Mouse (Mus musculus) stomach, embryonic 15.5 days (tissue): ENCODE results near the gene Uvrag. TPM values are rescaled to one million over a fixed set of nuclear protein-coding genes. Genes with fewer than 3 reads are reported as not detected.

Source experiments
- ATAC-seq: fragments of 200-750 bp; cut with Nextera tagmentation; 2 replicates; pipeline ENCODE4 v1.8.0; 2017; ENCODE audit warnings: low read depth, moderate number of reproducible peaks, moderate TSS enrichment; ENCODE audit not compliant: insufficient read depth, low FRiP score
- H3K27ac ChIP-seq: fragments of 300-500 bp; sonication (generic); 2 replicates; pipeline ENCODE4 v1.5.1; 2015; ENCODE audit warnings: mild to moderate bottlenecking, inconsistent platforms
- H3K27me3 ChIP-seq: fragments of 300-500 bp; sonication (generic); replicated peaks from 2 replicates; pipeline ENCODE4 v1.6.1; 2015; ENCODE audit warnings: inconsistent platforms
- H3K36me3 ChIP-seq: fragments of 300-500 bp; sonication (generic); 2 replicates; pipeline ENCODE4 v1.6.1; 2015; ENCODE audit warnings: inconsistent platforms
- H3K4me1 ChIP-seq: fragments of 300-500 bp; sonication (generic); 2 replicates; pipeline ENCODE4 v1.6.1; 2015; ENCODE audit warnings: inconsistent platforms
- H3K4me2 ChIP-seq: fragments of 300-500 bp; sonication (generic); 2 replicates; pipeline ENCODE4 v1.6.1; 2015; ENCODE audit warnings: mild to moderate bottlenecking, inconsistent platforms
- H3K4me3 ChIP-seq: fragments of 300-500 bp; sonication (generic); replicated peaks from 2 replicates; pipeline ENCODE4 v1.5.1; 2015; ENCODE audit warnings: inconsistent platforms
- H3K9ac ChIP-seq: fragments of 300-500 bp; sonication (generic); 2 replicates; pipeline ENCODE4 v1.6.1; 2015; ENCODE audit warnings: inconsistent platforms
- H3K9me3 ChIP-seq: fragments of 300-500 bp; sonication (generic); 2 replicates; pipeline ENCODE4 v1.6.1; 2016; ENCODE audit warnings: inconsistent platforms
- WGBS: fragments of 180-500 bp; shearing (Covaris S2); methylation state at CpG from one replicate; pipeline ENCODE4 v1.1.7; 2015; 5-methylcytosine and 5-hydroxymethylcytosine counted together
- polyA plus RNA-seq: library from polyadenylated mRNA; unstranded; fragments of >200 nt; fragmentation: Nextera tagmentation; extraction: Ambion mirVana; gene quantifications from 2 replicates; pipeline ENCODE4 v1.2.1, GENCODE M21; 2015

Gene Uvrag
- polyA plus RNA-seq, 1 experiment from 2014 or later: 19.4 TPM

DNA sequence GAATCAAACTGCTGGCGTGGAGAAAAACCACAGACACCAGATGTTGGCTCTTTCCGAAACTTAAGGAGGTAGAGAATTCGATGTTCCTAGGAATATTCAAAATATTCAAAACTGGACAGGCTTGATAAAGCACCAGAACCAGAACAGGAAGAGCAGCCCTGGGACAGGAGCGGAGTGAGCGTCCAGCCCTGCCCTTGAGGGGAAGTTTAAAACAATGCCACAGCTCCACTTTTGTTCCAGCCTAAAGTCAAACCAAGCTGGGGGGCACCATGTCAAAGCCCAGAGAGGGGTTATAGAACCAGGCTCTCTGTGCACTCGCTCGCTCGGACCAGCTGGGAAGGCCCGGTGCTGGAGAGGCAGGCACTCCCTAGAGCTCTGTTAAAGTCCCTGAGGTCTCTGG is 8.3 kb downstream of the Uvrag start:
- no peaks in the 10 kb centered on the region for H3K27me3 ChIP-seq
- no peaks in the 10 kb centered on the region for H3K36me3 ChIP-seq
- H3K4me3 ChIP-seq: no peak overlapping the region
- no peak overlapping the region for H3K4me2 ChIP-seq
- peaks cover 21% of the 10 kb centered on the region for H3K4me1 ChIP-seq
- H3K27ac ChIP-seq: peak overlapping the region; percentile 74
- no peaks in the 10 kb centered on the region for H3K9me3 ChIP-seq
- no peak for ATAC-seq
- no peak overlapping the region for H3K9ac ChIP-seq
- WGBS: 51% methylated on average over 9 of the region's 9 CpGs

GRCm38 (mm10) chr7:99131819-99132353 is 9.1 kb downstream of the Uvrag start:
- Histone ChIP-seq H3K9ac (no peak overlapping the region), H3K4me2 (no peak overlapping the region), H3K27me3 (no peaks in the 10 kb centered on the region), H3K4me1 (peaks cover 25% of the 10 kb centered on the region), H3K27ac (peak overlapping the region; percentile 74), H3K4me3 (no peak overlapping the region), H3K36me3 (no peaks in the 10 kb centered on the region), H3K9me3 (no peaks in the 10 kb centered on the region)
- no peak for ATAC-seq
- 27% methylated on average over 6 of the region's 6 CpGs for WGBS

GRCm38 (mm10) chr7:99128965-99129364 is 12.0 kb downstream of the Uvrag start:
- ATAC-seq: no peak
- H3K4me1 ChIP-seq: peaks cover 25% of the 10 kb centered on the region
- H3K9me3 ChIP-seq: no peaks in the 10 kb centered on the region
- H3K27ac ChIP-seq: no peak overlapping the region
- H3K4me2 ChIP-seq: no peak overlapping the region
- 85% methylated on average over 8 of the region's 8 CpGs for WGBS
- H3K27me3 ChIP-seq: no peaks in the 10 kb centered on the region
- H3K4me3 ChIP-seq: no peak overlapping the region
- no peaks in the 10 kb centered on the region for H3K36me3 ChIP-seq
- H3K9ac ChIP-seq: no peak overlapping the region

GRCm38 (mm10) chr7:99128020-99128950 is 12.7 kb downstream of the Uvrag start:
- H3K36me3 ChIP-seq: no peaks in the 10 kb centered on the region
- no peak overlapping the region for H3K9ac ChIP-seq
- WGBS: 35% methylated on average over 10 of the region's 10 CpGs
- no peaks in the 10 kb centered on the region for H3K27me3 ChIP-seq
- H3K4me2 ChIP-seq: no peak overlapping the region
- H3K27ac ChIP-seq: no peak overlapping the region
- H3K9me3 ChIP-seq: no peaks in the 10 kb centered on the region
- H3K4me1 ChIP-seq: peaks cover 25% of the 10 kb centered on the region
- H3K4me3 ChIP-seq: no peak overlapping the region
- ATAC-seq: peak; percentile 34; the same call in 1 of the 2 replicates

GRCm38 (mm10) chr7:99126057-99126456 is 14.9 kb downstream of the Uvrag start:
- Histone ChIP-seq H3K9me3 (no peaks in the 10 kb centered on the region), H3K9ac (no peak overlapping the region), H3K27me3 (no peaks in the 10 kb centered on the region), H3K4me1 (peaks cover 16% of the 10 kb centered on the region), H3K27ac (peak overlapping the region; percentile 0; the same call in 1 of the 2 replicates), H3K36me3 (no peaks in the 10 kb centered on the region), H3K4me2 (no peak overlapping the region), H3K4me3 (no peak overlapping the region)
- ATAC-seq: no peak
- 60% methylated on average over 8 of the region's 8 CpGs for WGBS

- H3K27ac ChIP-seq: no peak overlapping the region
- H3K4me2 ChIP-seq: no peak overlapping the region
- H3K4me3 ChIP-seq: no peak overlapping the region
- no peaks in the 10 kb centered on the region for H3K27me3 ChIP-seq
- no peaks in the 10 kb centered on the region for H3K36me3 ChIP-seq
- H3K4me1 ChIP-seq: peaks cover 5% of the 10 kb centered on the region; the same call in 1 of the 2 replicates
- WGBS: 64% methylated on average over 5 of the region's 5 CpGs
- ATAC-seq: no peak
- no peak overlapping the region for H3K9ac ChIP-seq
- H3K9me3 ChIP-seq: no peaks in the 10 kb centered on the region
Observed at GRCm38 (mm10) chr7:99122651-99123050, 18.3 kb downstream of the Uvrag start.

DNA sequence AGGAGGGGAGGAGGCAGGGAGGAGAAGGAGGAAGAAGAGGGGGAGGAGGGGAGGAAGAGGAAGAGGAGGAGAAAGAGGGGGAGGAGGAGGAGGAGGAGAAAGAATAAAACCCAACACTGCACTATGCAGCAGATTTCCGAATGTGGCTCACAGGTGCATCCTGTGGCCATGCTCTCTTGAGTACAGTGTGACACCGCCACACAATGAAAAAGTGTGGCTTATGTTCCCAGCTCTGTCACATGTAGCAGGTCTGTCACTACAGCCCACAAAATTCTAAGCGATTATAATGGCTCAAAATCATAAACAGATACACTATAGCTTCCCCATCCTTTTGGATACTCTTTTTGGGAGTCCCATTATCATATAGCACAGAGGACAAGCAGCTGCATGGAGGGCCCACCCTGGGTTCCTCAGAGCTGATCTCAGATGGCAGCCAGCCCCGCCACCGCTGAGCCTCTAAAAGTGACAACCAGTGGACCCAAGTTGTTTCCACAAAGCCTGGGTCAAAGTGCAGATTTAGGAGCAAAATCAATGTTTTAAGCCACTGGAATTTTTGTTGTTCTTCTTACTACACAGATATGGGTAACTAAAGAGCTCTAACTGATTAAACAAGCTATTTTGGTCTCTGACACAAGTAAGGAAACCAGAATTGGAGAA is 19.9 kb downstream of the Uvrag start:
- H3K4me1 ChIP-seq: 0 out of 2 replicates have a peak, but pooled peaks cover 6% of the 10 kb centered on the region
- H3K4me3 ChIP-seq: no peak overlapping the region
- no peaks in the 10 kb centered on the region for H3K36me3 ChIP-seq
- no peak overlapping the region for H3K27ac ChIP-seq
- H3K4me2 ChIP-seq: no peak overlapping the region
- 82% methylated on average over 5 of the region's 5 CpGs for WGBS
- H3K27me3 ChIP-seq: no peaks in the 10 kb centered on the region
- H3K9me3 ChIP-seq: no peaks in the 10 kb centered on the region
- H3K9ac ChIP-seq: no peak overlapping the region
- ATAC-seq: no peak

GRCm38 (mm10) chr7:99120082-99120481 is 20.9 kb downstream of the Uvrag start:
- H3K4me2 ChIP-seq: no peak overlapping the region
- no peaks in the 10 kb centered on the region for H3K9me3 ChIP-seq
- H3K4me3 ChIP-seq: no peak overlapping the region
- no peaks in the 10 kb centered on the region for H3K36me3 ChIP-seq
- no peak for ATAC-seq
- H3K27me3 ChIP-seq: no peaks in the 10 kb centered on the region
- H3K27ac ChIP-seq: no peak overlapping the region
- H3K4me1 ChIP-seq: 0 out of 2 replicates have a peak, but pooled peaks cover 6% of the 10 kb centered on the region
- WGBS: 63% methylated on average over 4 of the region's 4 CpGs
- H3K9ac ChIP-seq: no peak overlapping the region

- Histone ChIP-seq H3K4me2 (no peak overlapping the region), H3K27me3 (no peaks in the 10 kb centered on the region), H3K36me3 (no peaks in the 10 kb centered on the region), H3K4me1 (0 out of 2 replicates have a peak, but pooled peaks cover 6% of the 10 kb centered on the region), H3K9ac (no peak overlapping the region), H3K27ac (no peak overlapping the region), H3K4me3 (no peak overlapping the region), H3K9me3 (no peaks in the 10 kb centered on the region)
- 66% methylated on average over 3 of the region's 3 CpGs for WGBS
- ATAC-seq: no peak
Observed at GRCm38 (mm10) chr7:99116781-99117180, 24.2 kb downstream of the Uvrag start.

- Histone ChIP-seq H3K9ac (no peak overlapping the region), H3K27ac (no peak overlapping the region), H3K9me3 (no peaks in the 10 kb centered on the region), H3K27me3 (no peaks in the 10 kb centered on the region), H3K4me1 (0 out of 2 replicates have a peak, but pooled peaks cover 6% of the 10 kb centered on the region), H3K4me3 (no peak overlapping the region), H3K36me3 (no peaks in the 10 kb centered on the region), H3K4me2 (no peak overlapping the region)
- no peak for ATAC-seq
- 80% methylated on average over 16 of the region's 16 CpGs for WGBS
Observed at GRCm38 (mm10) chr7:99114006-99114726, 26.8 kb downstream of the Uvrag start.

DNA sequence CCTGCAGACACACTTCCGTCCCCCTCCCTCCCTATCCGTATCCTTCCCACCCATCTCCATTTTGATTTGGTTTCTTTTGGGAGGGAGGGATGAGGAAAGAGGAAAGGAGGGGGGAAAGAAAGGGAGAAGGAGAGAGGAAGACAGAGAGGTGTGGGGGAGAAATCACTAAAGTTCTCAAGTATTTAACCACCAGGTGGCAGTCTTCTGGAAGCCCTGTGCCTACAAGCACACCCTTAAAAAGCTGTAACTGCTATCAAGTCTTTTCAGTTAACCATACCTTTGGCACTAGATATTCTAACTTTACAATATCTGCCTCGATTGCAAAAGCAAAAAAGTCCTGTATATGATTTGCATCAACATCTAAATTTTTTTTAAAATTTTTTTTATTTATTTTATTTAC is 33.4 kb downstream of the Uvrag start:
- H3K4me1 ChIP-seq: peaks cover 11% of the 10 kb centered on the region; the same call in 1 of the 2 replicates
- no peaks in the 10 kb centered on the region for H3K9me3 ChIP-seq
- no peak overlapping the region for H3K9ac ChIP-seq
- H3K36me3 ChIP-seq: no peaks in the 10 kb centered on the region
- no peak overlapping the region for H3K27ac ChIP-seq
- 35% methylated on average over 3 of the region's 3 CpGs for WGBS
- no peak overlapping the region for H3K4me3 ChIP-seq
- no peaks in the 10 kb centered on the region for H3K27me3 ChIP-seq
- no peak overlapping the region for H3K4me2 ChIP-seq
- no peak for ATAC-seq
